Mouse (Mus musculus) kidney, adult 8-10 months (tissue): ENCODE measurements around the gene Mbd3.
A peak's percentile ranks its signal among the peaks of the same experiment; 100 is the strongest.

Source experiments
- DNase-seq, 2 experiments: peaks; one replicate each; pipeline ENCODE4 v3.0.0; 2022

Mbd3 gene

DNA sequence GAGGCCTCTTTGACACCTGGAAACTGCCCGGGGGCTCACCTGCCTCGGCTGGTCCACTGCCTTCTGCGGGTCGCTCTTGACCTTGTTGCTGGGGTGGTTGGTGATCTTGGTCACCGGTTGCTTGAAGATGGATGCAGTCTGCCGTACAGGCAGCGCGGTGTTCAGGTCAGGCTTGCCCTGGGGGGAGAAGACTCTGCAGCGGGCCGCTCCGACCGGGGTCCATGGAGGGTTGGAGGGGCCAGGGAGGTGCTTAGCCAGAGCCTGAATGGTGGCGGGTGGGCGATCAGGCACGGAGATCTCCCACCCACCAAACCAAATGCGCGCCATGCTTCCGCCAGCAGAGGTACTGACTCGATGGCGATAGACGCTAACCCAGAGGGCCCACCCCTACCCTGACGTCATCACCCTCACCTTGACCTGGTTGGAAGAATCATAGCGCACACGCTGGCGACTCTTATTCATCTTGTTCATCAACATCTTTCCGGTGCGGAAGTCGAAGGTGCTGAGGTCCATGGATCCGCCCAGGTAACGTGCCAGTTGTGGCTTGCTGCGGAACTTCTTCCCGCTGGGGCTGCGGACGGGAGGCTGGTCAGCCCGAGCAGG is 4.2 kb downstream of the Mbd3 start:
- no peak for DNase-seq

DNA sequence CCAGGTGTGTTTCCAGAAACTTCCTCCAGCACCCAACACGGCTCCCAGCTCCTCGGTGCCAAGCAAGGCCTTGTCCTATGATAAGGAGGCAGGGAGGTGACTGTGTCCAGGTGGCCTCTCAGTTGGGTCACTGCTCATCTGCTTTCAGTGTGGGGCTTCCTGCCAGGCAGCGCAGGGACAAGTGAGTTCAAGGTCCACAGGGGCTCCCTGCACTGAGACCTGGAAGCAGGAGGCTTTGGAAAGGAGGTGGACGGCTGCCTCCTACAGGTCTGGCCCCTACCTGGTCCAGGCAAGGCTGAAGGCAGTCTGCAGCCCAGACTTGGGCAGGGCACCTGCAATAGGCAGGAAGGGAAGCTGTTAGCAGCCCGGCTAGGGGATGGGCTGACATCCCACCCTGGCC is 6.7 kb downstream of the Mbd3 start:
- peak; percentile 65 to 67 for DNase-seq

DNA sequence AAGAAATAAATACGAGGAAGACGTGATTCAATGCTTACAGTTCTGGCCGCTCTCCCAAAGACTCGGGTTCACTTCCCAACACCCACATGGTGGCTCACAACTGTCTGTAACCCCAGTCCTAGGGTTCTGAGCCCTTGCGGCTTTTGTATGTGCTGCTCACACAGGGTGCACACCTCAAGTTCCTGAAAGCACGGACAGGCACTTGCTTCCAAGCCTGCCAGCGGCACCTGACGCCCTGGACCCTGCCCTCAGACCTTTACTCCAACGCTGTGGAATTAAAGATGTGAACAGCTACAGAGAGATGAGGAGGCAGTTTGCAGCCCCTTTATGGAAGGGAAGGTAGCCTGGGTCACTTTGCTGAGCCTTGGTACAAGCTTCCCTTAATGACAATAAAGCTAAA is 8.7 kb downstream of the Mbd3 start:
- DNase-seq, result peak in 1 of 2 experiments; percentile 49

DNA sequence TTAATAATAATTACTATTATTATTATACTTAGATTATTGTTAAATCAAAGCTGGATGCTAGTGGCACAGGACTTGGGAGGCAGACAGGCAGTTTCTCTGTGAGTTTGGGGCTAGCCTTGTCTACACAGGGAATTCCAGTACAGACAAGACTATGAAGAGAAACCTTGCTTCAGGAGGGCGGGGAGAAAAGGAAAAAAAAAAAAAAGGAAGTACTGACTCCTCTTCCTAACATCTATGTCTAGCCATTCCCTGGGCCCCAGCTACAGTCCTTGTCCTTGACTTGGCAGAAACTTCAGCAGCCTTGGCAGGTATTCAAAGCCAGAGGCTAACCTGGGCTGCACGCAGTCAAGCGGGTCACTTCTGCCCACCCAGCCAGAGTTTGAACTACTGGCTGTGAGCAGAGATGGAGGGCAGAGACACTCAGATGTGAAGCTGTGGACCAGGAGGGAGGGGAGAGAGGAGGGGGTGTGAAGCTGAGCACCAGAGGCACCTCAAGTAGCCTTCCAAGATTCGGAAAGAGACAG is 10.1 kb downstream of the Mbd3 start:
- DNase-seq, result no peak

DNA sequence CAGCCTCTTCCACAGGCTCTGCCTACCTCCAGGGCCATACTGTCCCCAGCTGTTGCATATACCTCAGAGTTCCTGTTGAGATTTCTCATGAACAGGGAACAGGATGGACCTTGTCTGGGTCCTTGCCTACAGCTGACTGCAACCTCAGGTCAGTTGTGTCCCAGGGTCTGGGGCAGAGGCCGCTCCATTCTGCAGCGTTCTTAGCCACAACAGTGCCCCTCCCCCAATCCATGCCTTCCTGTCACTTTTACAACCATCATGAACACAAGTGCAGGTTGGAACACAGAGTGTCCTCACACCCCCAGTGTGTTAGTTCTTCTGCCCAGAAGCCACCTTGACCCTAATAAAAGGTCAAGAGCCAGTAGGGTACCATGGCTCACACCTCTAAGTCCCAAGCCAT is 10.6 kb downstream of the Mbd3 start:
- DNase-seq, result no peak

DNA sequence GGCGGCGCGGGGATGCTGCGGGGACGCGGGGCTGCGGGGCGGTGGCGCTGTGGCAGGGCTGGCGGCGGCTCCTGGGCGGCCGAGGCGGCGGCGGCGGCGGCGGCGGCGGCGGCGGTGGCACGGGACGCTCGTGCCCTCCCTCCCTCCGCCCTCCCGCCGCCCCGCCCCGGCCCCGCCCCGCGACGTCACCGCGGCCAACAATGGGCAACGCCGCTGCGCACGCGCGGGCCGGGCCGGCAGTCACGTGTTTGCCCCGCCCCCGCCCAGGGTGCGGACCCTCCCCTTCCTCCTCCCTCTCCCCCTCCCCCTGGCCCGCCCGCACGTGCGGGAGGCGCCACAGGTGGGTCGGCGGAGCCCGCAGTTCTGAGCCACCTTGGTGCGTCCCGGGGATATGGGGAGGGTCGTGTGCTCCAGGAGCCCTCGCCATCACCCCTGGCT is 11.8 kb downstream of the Mbd3 start, which contains the start of gene Mex3d:
TSS of gene Mex3d (minus strand) at position 138 of the 438 bp plus-strand sequence.
- peak; percentile 76 to 83 for DNase-seq

DNA sequence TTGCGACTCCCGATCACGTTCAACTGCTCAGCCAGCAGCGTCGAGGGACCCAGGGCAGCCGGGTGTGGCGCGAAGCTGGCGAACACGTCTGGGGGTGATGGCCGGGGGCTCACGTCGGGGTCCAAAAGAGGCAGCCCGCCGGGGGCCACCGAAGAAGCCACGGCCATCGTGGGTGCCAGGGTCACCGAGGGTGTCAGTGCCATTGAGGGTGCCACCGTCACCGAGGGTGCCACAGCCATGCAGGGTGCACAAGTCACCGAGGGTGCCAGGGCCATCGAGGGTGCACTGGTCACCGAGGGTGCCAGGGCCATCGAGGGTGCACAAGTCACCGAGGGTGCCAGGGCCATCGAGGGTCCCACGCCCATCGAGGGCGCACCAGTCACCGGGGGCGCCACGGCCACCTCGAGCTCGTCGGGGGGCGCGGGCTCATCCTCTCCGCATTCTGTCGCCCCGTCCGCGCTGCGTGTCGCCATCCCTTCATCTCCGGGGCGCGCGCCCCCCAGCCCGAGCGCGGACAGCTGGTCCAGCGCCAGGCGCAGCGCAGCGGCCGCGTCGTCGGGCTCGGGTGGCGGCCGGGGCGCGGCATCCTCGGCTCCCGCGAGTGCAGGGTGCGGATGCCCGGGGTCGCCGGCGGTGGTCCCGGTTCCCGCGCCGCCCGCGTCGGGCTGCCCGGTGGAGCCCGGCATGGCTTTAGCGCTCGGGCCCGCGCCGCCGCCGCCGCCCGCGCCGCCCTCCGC is 12.4 kb downstream of the Mbd3 start:
- no peak for DNase-seq

DNA sequence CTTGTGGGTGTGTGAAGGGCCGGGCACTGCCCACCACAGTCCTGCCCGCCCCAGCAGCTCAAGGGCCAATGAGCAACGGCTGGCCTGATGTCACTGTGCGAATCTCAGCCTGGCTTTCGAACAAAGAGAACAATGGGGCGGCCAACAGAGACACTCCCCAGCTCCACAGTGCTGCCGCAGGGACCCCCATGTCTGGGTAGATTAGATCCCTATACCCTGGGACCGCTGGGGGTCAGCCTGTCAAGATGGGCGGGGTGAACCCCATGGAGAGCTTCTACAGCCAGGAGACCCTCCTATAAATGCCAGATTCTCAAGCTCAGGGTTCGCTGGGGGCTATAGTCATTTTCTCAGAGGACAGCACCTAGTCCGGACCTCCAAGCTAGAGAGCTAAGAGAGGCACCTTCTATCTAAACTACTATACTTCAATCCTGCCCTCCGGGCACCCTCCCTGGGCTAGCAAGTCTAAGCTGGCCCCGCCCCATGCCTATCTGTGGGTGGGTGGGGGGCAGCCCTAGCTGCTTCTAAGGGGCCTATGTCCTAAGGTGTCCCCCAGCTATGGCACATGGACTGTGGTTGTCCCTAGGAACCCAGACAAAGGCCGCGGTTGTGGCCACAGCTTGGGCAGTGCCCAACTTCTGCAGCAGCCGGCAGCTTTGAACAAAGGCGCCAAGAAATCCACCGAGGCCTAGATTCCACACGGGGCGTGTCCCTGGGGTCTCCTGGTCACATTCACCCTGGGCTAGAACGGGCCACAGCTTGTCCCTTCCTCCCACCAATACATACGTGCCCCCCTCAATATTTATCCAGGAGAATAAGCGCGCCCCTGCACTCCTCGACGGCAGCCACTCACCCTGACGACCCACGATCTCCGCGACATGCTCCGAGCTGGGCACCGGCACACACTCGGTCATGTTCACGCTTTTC is 13.3 kb downstream of the Mbd3 start:
- no peak for DNase-seq

DNA sequence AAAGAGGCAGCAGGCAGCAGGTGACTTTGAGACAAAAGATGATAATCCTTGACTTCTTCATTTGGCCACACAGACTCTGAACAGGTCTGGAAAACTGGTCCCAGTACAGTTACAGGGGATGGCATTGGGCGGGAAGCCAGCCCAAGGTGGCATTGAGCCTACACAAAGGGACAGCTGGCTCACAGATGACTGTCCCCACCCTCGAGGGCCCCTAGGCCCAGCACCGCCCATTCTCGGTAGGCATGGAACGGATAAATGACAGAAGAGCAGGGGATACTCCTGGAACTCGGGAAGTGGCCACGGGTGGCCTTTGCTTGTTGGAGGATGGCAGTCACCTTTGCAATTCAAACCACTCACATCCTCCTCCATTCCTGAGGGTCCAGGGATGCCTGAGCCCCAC is 14.0 kb downstream of the Mbd3 start:
- no peak for DNase-seq

DNA sequence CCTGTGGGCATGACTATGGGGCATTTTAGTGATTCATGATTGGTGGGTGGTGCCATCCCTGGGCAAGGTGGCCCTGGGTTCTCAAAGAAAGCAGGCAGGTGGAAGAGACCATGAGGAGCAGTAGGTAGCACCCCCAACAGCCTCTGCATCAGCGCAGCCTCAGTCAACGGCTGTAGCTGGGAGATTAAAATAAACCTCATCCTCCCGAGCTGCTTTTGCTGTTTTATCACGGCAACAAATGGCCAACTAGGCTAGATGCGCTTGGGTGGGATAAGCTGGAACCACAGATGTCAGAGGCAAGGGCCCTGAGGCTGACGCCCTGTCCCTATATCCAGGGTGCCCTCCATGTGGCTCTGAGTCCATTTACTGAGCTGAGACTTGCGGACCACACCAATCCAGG is 14.6 kb downstream of the Mbd3 start:
- no peak for DNase-seq

DNA sequence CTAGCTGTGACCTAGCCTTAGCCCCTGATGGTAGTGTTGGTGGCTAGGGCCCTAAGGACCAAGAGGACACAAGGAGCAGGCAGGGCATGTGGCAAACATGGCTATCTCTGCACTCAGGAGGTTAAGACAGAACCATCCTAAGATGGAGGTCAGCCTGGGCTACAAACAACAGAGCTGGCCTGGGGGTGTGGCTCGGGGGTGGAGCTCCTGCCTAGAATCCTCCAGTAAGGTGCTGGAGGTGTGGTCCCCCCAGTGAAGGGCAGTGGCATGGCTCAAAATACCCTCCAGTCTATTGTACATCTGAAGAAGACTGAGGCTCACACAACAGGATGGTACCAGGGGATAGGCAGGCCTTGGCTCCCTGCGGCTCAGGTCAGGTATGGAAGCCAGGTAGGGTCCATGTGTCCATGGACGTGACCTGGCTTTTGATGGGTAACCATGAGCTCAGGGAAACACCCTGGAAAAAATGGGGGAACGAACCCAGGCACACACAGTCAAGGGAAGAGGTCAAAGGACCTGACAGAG is 15.2 kb downstream of the Mbd3 start:
- DNase-seq, result no peak

DNA sequence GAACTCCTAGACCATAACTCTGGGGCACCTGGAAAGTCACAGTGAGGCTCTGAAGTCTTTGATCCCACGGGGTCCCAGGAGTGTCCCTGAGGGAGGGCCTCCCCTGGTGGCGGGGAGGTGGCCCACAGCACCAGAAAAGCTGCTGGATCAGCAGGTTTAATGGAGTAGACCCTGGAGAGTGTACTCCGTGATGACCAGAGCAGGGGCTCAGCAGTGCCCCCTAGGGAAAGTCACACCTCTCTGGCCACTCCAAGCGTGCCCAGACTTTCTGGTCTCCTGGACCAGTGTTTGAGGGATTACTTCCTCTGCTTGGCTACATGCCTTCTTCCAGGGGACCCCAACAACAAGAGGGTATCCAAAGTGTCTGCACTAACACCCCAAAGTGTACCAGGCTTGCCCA is 15.9 kb downstream of the Mbd3 start:
- DNase-seq, result no peak

DNA sequence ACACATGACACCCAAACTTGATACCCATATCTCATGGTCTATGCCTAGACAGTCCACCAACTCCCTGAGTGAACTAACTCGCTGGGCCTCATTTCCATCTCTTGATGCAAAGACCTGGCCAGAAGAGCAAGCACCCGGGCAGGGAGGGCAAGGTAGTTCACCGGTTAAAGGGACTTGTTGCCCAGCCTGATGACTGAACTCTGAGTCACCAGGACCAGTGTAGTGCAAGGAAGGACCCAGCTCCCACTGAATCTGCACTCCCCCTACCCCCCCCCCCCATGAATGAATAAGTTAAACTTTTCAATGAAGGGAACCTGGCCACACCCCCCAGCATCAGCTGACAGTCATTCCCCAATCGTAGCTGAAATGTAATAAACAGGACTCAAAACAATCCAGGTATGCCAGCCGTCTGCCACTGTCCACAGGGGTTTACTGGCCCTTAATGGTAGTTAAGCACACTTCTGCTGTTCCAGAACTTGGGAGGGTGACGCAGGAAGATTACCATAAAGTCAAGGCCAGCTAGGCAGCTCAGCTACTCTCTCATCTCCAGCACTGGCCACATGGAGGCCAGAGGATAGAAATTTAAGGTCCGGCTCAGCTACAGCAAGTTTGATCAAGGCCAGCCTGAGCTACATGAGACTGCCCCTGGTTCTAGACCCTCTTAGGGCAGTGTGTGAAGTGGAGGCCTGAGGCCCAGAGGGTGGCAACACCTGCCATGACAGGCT is 16.5 kb downstream of the Mbd3 start:
- DNase-seq, result no peak

DNA sequence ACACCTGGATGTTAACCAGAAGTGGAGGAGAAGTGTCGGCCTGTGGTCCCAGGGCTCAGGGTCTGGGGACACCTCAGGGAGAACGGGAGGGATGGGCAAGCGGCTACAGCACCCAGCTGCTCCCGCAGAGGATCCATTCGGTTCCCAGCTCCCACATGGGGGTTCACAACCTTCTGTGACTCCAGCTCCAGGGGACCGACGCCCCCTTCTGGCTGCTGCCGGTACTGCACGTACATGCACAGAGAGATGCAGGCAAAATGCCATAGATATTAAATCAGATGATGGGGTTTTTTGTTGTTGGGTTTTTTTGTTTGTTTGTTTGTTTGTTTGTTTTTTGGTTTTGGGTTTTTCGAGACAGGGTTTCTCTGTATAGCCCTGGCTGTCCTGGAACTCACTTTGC is 21.6 kb downstream of the Mbd3 start:
- no peak for DNase-seq

DNA sequence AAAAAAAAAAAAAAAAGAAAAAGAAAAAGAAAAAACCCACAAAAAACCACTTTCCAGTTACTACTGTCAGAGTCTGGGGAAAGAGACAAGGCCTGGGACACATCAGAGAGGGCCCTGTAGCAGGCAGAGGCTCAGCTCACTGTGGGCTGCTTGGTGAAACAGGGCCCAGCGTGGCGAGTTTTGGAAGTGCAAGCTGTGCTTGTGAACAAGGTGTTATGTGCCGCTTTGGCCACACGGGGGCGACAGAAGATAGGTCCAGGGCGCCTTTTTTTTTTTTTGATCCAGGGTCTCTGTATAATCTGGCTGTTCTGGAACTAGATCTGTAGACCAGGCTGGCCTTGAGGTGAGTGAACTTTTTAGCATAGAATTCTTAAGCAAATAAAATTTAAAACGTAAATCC is 23.2 kb downstream of the Mbd3 start:
- peak; percentile 82 to 94 for DNase-seq

DNA sequence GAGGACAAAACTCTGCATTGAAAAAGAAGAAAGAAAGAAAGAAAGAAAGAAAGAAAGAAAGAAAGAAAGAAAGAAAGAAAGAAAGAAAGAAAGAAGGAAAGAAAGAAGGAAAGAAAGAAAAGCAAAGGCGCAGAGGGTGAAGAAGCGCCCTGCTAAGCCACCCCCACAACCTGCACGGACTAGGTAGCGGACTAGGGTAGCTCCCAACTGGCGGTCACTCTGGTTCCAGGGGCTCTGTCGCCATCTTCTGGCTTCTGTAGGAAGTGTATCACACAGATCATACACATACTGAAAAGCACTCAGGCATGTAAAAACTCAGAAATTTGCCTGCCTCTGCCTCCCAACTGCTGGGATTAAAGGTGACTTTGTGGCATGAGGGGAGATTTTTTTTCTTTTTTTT is 25.3 kb downstream of the Mbd3 start:
- DNase-seq, result peak; percentile 79 to 90

DNA sequence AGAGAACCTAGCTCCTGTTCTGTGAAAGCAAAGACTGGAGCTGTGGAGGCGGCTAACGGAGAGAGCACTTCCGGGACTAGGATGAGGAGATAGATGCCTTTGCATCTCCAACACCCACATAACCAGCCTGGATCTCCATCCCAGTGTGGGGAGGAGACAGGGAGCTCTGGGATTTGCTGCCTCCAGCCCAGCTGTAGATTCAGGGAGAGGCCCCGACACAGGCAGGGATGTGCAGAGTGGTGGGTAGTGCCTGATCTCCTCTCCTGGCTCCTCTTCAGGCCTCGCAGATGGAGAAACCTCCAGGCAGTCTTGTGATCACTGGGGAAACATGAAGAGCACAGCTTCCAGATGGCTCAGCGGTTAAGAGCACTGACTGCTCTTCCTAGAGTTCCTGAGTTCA is 26.6 kb downstream of the Mbd3 start:
- DNase-seq, result no peak

DNA sequence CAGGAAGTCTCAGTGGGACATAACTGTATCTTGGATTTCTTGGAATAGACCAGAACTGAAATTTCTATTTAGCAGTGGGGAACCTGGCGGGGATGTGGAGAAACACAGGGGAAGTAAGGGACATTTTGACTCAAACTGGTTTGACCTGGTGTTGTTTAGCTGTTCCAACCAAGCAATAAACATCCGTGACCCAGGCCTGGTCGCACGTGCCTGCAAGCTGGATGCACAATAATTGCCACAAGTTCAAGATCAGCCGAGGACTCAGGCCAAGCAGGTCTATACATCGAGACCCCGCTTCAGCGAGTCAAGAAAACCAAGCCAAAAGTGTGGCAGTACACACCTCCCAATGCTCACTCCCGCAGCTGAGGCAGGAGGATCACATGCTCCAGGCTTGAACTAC is 27.4 kb downstream of the Mbd3 start:
- no peak for DNase-seq

DNA sequence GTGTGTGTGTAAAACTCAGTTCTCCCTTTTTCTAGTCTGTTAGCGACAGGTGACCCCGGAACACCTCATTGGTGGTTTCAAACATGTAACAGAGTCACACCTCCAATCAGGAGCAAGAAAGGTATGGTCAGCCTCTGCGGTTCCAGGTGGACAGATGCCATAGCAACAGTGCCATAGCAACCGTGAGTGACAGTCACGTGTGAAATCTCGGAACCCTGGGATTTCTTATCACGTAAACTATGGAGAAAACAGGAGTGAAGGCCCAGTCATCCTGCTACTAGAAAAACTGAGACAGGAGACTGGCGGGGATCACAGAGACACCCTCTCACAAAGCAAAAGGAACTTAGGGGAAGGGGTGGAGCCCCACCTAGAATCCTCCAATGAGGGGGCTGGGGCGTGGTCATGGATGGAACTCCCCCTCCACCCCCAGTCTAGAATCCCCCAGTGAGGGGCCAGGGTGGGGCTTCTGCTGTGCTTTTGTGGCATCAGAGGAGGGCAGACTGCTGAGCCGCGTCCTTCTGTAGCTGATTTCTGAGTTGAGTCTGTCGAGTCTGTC is 27.9 kb downstream of the Mbd3 start:
- peak; percentile 53 to 65 for DNase-seq

DNA sequence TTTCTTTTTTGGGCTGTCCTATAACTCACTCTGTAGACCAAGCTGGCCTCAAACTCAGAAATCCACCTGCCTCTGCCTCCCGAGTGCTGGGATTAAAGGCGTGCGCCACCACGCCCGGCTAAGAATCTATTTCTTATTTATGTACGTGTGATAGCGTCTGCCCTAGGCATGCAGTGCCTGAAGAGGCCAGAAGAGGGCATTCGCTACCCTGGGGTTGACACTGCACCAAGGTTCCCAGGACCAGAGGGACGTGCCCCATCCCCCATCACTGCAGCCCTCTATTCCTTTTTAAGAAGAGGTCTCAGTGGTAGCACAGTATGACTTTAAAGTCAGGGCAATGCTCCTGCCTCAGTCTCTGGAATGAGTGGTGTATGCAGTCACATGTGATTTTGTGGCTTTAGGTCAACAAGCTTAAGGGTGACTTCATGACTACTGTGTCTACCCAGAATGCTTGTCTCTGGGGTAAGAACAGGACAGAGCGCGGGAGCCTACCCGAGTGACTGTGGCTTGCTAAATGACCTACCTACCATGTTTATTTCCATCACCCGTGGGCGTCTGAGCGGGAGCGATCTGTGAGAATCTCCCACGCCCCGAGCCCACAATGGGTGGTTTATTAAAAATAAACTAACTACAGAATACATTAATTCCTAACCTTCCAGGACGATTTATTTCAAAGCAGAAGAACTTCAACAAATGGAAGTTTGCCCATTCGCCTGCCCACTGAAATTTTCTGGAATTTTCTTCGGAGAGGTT is 29.2 kb downstream of the Mbd3 start:
- DNase-seq, result no peak

DNA sequence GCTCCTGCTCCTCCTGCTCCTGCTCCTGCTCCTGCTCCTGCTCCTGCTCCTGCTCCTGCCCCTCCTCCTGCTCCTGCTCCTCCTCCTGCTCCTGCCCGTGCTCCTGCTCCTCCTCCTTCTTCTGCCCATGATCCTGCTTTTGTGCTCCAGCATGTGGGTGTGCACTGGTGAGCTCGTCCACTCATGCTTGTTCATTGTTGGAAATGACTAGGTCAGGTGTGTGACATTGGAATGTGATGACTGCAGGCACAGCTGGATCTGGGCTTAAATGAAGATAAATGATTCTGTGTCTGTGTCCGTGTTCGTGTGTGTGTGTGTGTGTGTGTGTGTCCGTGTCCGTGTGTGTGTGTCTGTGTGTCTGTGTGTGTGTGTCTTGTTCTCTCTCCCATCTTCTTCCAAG is 31.0 kb downstream of the Mbd3 start:
- no peak for DNase-seq
